28 mouse cellular contexts compared by ENCODE assay signal in the genomic region with DNA sequence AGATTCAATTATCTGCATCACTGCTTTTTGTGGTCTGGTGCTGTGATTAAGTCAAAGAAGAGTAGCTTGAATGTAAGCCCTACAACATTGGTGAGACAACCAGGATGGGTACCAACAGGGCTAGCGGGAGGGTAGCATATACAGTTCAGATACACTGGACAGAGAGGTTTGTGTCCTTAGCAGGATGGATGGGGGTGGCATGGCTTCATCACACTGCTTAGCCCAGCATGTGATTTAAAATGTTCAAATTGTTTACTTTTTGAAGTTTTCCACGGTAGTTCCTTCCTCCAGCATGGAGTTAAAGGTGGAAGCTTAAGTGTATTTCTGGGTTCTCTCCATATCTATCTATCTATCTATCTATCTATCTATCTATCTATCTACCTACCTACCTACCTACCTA. TPM values are rescaled to one million over a fixed set of nuclear protein-coding genes. Genes with fewer than 3 reads are reported as not detected.
"Had no signal": no experiment of that assay in that cellular context is flagged by ENCODE, and none has a peak within 500 bp of the region (broad histone marks: within the 10 kb centered on the region; RNA-seq: fewer than 3 reads in every experiment).

No protein-coding gene starts in this region.

- H3K4me3 ChIP-seq: heart, adult 2 months; heart, embryonic 13.5 days; heart, embryonic 15.5 days; hindbrain, embryonic 13.5 days; hindbrain, embryonic 15.5 days; kidney, embryonic 15.5 days; limb, embryonic 10.5 days; limb, embryonic 12.5 days had no signal

- H3K4me1 ChIP-seq: heart, embryonic 13.5 days; heart, embryonic 15.5 days; hindbrain, embryonic 13.5 days; hindbrain, embryonic 15.5 days; kidney, embryonic 15.5 days; limb, embryonic 10.5 days; limb, embryonic 12.5 days had no signal

- DNase-seq: gastrocnemius, postnatal 14 days; gastrocnemius, postnatal 36 days; heart, postnatal 36 days; layer of hippocampus, adult 9-11 months; layer of hippocampus, postnatal 36 days had no signal

- H3K36me3 ChIP-seq: heart, embryonic 13.5 days; heart, embryonic 15.5 days; hindbrain, embryonic 13.5 days; hindbrain, embryonic 15.5 days; kidney, embryonic 15.5 days; limb, embryonic 10.5 days; limb, embryonic 12.5 days had no signal

- H3K27me3 ChIP-seq: heart, embryonic 13.5 days; heart, embryonic 15.5 days; hindbrain, embryonic 13.5 days; hindbrain, embryonic 15.5 days; kidney, embryonic 15.5 days; limb, embryonic 12.5 days had no signal

- H3K27ac ChIP-seq: heart, adult 2 months; heart, embryonic 13.5 days; heart, embryonic 15.5 days; hindbrain, embryonic 13.5 days; hindbrain, embryonic 15.5 days; hindbrain, postnatal 0 days; kidney, embryonic 15.5 days; kidney, postnatal 0 days; limb, embryonic 10.5 days; limb, embryonic 12.5 days had no signal

RNA-seq across cellular contexts. Expression of gene Trpm8, which starts 11.7 kb away (rescaled TPM):
- total RNA-seq: gastrocnemius, adult 18-20 months; gastrocnemius, adult 8-10 months; gastrocnemius, postnatal 14 days; gastrocnemius, postnatal 36 days; heart, adult 2 months; heart, postnatal 14 days; heart, postnatal 36 days; hematopoietic stem cell, adult 5-6 weeks had no signal
- polyA plus RNA-seq: gonadal fat pad, adult 2 months; heart, adult 2 months; heart, embryonic 15.5 days; heart, postnatal 0 days; hindbrain, embryonic 11.5 days; intestine, embryonic 14.5 days; intestine, embryonic 16.5 days; kidney, adult 2 months; kidney, embryonic 15.5 days; kidney, postnatal 0 days; large intestine, adult 2 months; limb, embryonic 10.5 days; limb, embryonic 12.5 days; limb, embryonic 14.5 days; liver, embryonic 11.5 days had no signal
